ENCODE assay signal across 8 mouse cellular contexts in the genomic region with DNA sequence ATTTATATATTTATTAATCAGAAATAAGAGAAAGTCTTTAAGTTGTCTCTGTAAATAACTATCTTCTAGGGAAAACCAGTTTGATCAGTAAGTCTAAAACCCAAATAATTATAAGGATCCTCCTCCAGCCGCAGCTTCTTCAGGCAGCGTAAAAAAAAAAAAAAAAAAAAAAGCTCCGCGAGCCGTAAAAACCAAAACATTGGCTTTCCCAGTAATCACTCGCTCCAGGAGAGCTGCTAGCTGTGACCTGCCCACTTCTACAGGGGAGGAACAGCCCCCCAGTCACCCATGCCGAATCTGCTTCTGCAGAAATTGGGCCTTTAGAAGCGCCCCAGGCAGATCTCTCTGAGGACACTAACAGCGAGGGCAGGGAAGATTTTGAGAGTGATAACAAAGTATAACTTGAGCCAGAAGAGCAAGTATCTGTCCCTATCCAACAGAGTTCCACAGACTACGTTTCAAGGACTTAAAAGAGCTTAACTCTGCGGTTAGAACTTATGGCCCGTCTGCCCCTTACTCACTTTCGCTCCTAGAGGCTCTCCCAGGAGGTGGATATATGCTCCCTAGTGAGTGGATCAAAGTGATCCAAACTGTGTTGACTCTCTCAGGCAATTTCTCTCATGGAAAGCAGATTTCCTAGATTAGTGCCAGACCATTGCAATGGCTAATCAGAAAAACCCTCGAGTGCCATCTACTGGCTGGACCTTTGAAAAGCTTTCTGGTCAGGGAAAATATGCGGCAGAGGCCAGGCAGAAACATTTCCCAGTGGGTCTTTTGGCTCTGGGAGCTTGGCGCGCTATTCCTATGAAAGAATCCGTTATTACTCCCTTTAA.
DNase-seq lines count a peak whose midpoint lies in the region; ATAC-seq and TF ChIP-seq lines count a peak whose summit lies in the region.

No protein-coding gene starts in this region.

- DNase-seq in adrenal gland, adult (ENCODE audit: inconsistent age in 2 of 2, low spot score in 1 of 2) = peak; percentile 69 to 93
- DNase-seq in embryo, embryonic 11 days = peak; percentile 66
- peak; percentile 65 to 86 for DNase-seq in kidney, postnatal 25 days
- no peak for DNase-seq in liver, embryonic 11.5 days (ENCODE audit: low spot score)
- DNase-seq in right cerebral cortex, adult 18-20 months = peak; percentile 57

- no peaks in the 10 kb centered on the region for H3K27me3 ChIP-seq in C2C12 (ENCODE audit: control insufficient read depth, insufficient read depth, insufficient read length)
- no peaks in the 10 kb centered on the region for H3K27me3 ChIP-seq in heart, embryonic 11.5 days (ENCODE audit: control insufficient read depth, insufficient read depth, low read length)
- no peaks in the 10 kb centered on the region for H3K27me3 ChIP-seq in liver, embryonic 11.5 days (replicated peaks; ENCODE audit: control insufficient read depth, insufficient read depth, low read length)

- no peak; the same call in 1 of the 2 replicates for ATAC-seq in heart, embryonic 11.5 days (replicated peaks; ENCODE audit: insufficient number of reproducible peaks, low FRiP score, low TSS enrichment)
- no peak for ATAC-seq in liver, embryonic 11.5 days (replicated peaks; ENCODE audit: low FRiP score)
- no peak for ATAC-seq in activated CD4-positive, CD25-positive, alpha-beta regulatory T cell, adult 4 months

- H3K4me2 ChIP-seq in heart, embryonic 11.5 days = peak overlapping the region; percentile 56
- peak overlapping the region; percentile 33; the same call in 1 of the 2 replicates for H3K4me2 ChIP-seq in liver, embryonic 11.5 days

- 38% methylated on average over 18 of the region's 18 CpGs for WGBS in heart, embryonic 11.5 days (ENCODE audit: insufficient replicate concordance)
- 40% methylated on average over 18 of the region's 18 CpGs for WGBS in liver, embryonic 11.5 days

- no peak overlapping the region for H3ac ChIP-seq in C2C12 (ENCODE audit: control insufficient read depth, insufficient read length, low read depth)

- no peak overlapping the region for H3K4me3 ChIP-seq in C2C12 (ENCODE audit: insufficient read depth, poor library complexity, severe bottlenecking)
- peak overlapping the region; percentile 27 for H3K4me3 ChIP-seq in heart, embryonic 11.5 days (ENCODE audit: low read depth, low read length)
- H3K4me3 ChIP-seq in liver, embryonic 11.5 days (ENCODE audit: low read depth, low read length) = no peak overlapping the region; the same call in 1 of the 2 replicates

- no peaks in the 10 kb centered on the region for H3K4me1 ChIP-seq in heart, embryonic 11.5 days (ENCODE audit: control insufficient read depth, insufficient read depth, low read length)
- no peaks in the 10 kb centered on the region for H3K4me1 ChIP-seq in liver, embryonic 11.5 days (replicated peaks; ENCODE audit: control insufficient read depth, insufficient read depth, low read length)

- no peaks in the 10 kb centered on the region for H3K79me3 ChIP-seq in C2C12 (ENCODE audit: low read depth)

- H3K9me3 ChIP-seq in heart, embryonic 11.5 days (replicated peaks; ENCODE audit: control insufficient read depth, low read length) = no peaks in the 10 kb centered on the region
- H3K9me3 ChIP-seq in liver, embryonic 11.5 days (ENCODE audit: control insufficient read depth, low read length) = no peaks in the 10 kb centered on the region

- TF ChIP-seq CTCF in C2C12 (IDR thresholded peaks at IDR 0.05; ENCODE audit: control insufficient read depth, insufficient read depth, insufficient read length) = peak; percentile 7

- H3K36me3 ChIP-seq in C2C12 (ENCODE audit: control insufficient read depth, insufficient read depth) = no peaks in the 10 kb centered on the region
- no peaks in the 10 kb centered on the region for H3K36me3 ChIP-seq in heart, embryonic 11.5 days (ENCODE audit: control insufficient read depth, insufficient read depth, low read length)
- no peaks in the 10 kb centered on the region for H3K36me3 ChIP-seq in liver, embryonic 11.5 days (ENCODE audit: control insufficient read depth, insufficient read depth, low read length)

- H3K79me2 ChIP-seq in C2C12 (ENCODE audit: control insufficient read depth, insufficient read depth) = no peaks in the 10 kb centered on the region

- no peak overlapping the region for H3K27ac ChIP-seq in heart, embryonic 11.5 days (ENCODE audit: low read depth, low read length)
- no peak overlapping the region for H3K27ac ChIP-seq in liver, embryonic 11.5 days (ENCODE audit: low read depth, low read length)

- H3K9ac ChIP-seq in heart, embryonic 11.5 days (ENCODE audit: low read depth, low read length) = no peak overlapping the region
- no peak overlapping the region for H3K9ac ChIP-seq in liver, embryonic 11.5 days (ENCODE audit: low read depth, low read length)

TF ChIP-seq in C2C12, 6 proteins besides CTCF, POLR2A, EP300 and RAD21:
- TF ChIP-seq CEBPB (IDR thresholded peaks at IDR 0.05; ENCODE audit: low read depth) (no peak), MYOG (IDR thresholded peaks at IDR 0.05; ENCODE audit: control insufficient read depth, extremely low read depth, insufficient read length) (no peak), USF1 (IDR thresholded peaks at IDR 0.05; ENCODE audit: low read depth) (no peak), MYOD1 (IDR thresholded peaks at IDR 0.05; ENCODE audit: control insufficient read depth, insufficient read length, low read depth) (no peak), MAX (IDR thresholded peaks at IDR 0.05) (no peak), FOSL1 (IDR thresholded peaks at IDR 0.05; ENCODE audit: insufficient read depth, low read length, poor library complexity, severe bottlenecking) (no peak)
